Mouse (Mus musculus) layer of hippocampus, adult 18-20 months (tissue): Measurements from ENCODE around the gene Slc9a3r1. TPM values are rescaled to one million over a fixed set of nuclear protein-coding genes. Genes with fewer than 3 reads are reported as not detected.
A peak's percentile ranks its signal among the peaks of the same experiment; 100 is the strongest.

Source experiments
- DNase-seq, 2 experiments: peaks; one replicate each; pipeline ENCODE4 v3.0.0; 2022; ENCODE audit warnings: low spot score in 2 of 2
- total RNA-seq, 2 experiments: library from RNA; stranded (reverse); gene quantifications; 2 replicates each; pipeline ENCODE4 v1.2.3; 2021

The Slc9a3r1 gene
- total RNA-seq, 2 experiments from 2014 or later, result 66.9 to 70.4 TPM

- no peak for DNase-seq
Observed at GRCm38 (mm10) chr11:115223451-115223850, 60.3 kb downstream of the Slc9a3r1 start.

DNA sequence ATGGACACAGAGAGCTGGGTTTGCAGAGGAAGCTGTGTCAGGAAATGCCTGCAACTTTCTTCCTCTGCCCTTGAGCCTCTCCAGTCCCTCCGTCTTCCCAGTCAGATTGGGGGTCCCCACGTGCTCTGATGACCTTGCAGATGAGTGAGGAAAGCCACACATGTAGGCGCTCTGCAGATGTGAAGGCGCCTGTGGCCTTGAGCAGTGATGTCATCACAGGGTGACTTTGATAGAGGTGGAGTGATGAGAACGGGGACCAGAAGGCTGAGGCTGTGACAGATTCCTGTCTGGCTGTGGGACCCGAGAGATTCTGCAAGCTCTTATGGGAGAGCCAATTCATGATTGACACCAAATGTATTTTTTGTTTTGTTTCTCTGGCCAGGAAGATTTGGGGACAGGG lies 60.7 kb downstream of the Slc9a3r1 start:
- DNase-seq, result no peak

- peak in 1 of 2 experiments; percentile 64 for DNase-seq
Observed at GRCm38 (mm10) chr11:115224889-115225288, 61.7 kb downstream of the Slc9a3r1 start.

DNA sequence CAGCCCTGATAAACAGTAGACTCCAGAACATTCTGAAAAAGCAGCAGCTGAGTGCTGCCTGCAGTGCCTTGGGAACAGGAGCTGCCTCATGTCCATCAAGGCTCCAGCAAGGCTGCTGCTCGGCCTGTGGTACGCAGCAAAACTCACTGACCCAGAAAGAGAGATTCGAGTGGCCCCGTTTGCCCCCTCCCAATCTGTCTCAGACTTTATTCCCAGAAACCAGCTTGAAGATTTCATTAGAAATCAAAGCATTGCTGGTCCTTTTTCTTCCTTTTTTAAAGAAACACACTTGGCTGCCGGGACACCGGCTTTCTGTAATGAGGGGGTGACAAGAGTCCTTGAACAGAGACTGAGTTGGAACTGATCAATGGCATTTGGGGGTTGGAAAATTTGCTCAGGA lies 62.2 kb downstream of the Slc9a3r1 start:
- DNase-seq, result peak in 1 of 2 experiments; percentile 43

DNA sequence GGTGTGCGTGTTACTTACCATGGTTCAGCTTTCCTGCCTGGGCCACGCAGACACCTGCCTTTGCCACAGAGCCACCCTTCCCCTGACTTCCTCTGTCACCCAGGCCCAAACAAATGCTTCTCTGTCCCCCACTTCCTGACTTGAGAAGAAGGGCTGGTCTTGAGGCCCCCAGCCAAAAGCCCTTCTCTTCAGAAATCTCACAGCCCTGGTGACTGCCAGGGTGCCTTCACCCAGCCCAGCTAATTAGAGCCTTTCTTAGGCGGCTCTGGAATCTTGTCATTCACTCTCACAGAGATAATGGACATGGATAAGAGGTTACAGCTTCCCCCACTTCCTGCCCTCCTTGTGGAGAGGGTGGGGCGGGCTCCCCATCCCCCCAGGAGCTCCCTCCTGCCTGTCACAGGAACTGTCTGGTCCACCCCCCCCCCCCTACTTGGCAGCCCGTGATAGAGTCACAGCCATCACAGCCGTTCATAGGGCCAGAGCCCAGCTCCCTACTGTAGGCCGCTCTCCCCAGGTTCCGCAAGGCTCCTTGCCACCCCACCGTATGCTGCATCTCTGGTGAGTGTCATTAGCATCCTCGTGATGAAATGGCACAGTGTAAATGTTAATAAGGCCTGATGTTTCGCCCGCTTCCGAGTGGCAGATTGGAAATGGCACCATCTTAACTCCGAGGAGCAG lies 63.8 kb downstream of the Slc9a3r1 start:
- peak in 1 of 2 experiments; percentile 38 for DNase-seq

DNA sequence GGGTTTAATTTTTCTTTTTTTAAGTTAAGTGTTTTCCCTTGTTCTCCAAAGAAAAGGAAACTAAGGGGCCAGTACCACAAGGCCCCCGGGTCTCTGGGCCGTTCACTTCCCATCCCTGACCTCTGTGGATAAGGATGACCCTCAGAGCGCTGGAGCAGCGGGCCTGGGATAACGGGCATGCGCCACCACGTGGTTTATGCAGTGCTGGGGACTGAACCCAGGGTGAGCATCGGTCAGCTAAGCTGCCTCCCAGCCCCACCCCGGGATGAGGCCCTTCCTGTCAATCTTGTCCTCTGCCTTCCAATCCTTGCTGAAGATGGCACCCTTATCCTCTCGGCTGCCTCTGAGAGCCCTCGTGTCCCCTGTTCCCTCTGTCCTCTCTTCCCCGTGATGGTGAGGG lies 64.5 kb downstream of the Slc9a3r1 start:
- no peak for DNase-seq

GRCm38 (mm10) chr11:115228430-115228829 lies 65.3 kb downstream of the Slc9a3r1 start:
- no peak for DNase-seq

- no peak for DNase-seq
Observed at GRCm38 (mm10) chr11:115229021-115229930, 66.1 kb downstream of the Slc9a3r1 start.

Other genes starting within 250 kb of the Slc9a3r1 start
- gene Cd300lb, start 229.0 kb upstream of the Slc9a3r1 start, total RNA-seq, result not detected
- gene Cd300c, start 194.2 kb upstream of the Slc9a3r1 start, total RNA-seq, result not detected
- not detected for gene Cd300ld, start 173.4 kb upstream of the Slc9a3r1 start, total RNA-seq
- 1 to 10 TPM; 3.9 to 4.1 TPM for gene Cd300c2, start 161.5 kb upstream of the Slc9a3r1 start, total RNA-seq
- not detected for gene Cd300ld2, start 147.1 kb upstream of the Slc9a3r1 start, total RNA-seq
- gene Cd300ld4, start 136.3 kb upstream of the Slc9a3r1 start, total RNA-seq, result 1 to 10 TPM in 1 of 2 experiments, under 1 TPM in 1; 0.53 to 1.1 TPM
- gene Cd300ld5, start 125.6 kb upstream of the Slc9a3r1 start, total RNA-seq, result 1 to 10 TPM in 1 of 2 experiments, not detected in 1; 1.0 TPM
- gene Cd300ld3, start 114.9 kb upstream of the Slc9a3r1 start, total RNA-seq, result 1 to 10 TPM in 1 of 2 experiments, not detected in 1; 1.8 TPM
- not detected for gene Cd300e, start 101.2 kb upstream of the Slc9a3r1 start, total RNA-seq
- gene Rab37, start 71.9 kb upstream of the Slc9a3r1 start, total RNA-seq, result 1 to 10 TPM; 3.7 to 4.2 TPM
- under 1 TPM; 0.45 to 0.51 TPM for gene Cd300lf, start 29.3 kb upstream of the Slc9a3r1 start, total RNA-seq
- gene Tmem104, start 24.1 kb downstream of the Slc9a3r1 start, total RNA-seq, result 10 to 100 TPM; 16.7 to 17.7 TPM
- gene Nat9, start 24.5 kb downstream of the Slc9a3r1 start, total RNA-seq, result 10 to 100 TPM; 24.2 to 26.0 TPM
- gene Grin2c, start 103.9 kb downstream of the Slc9a3r1 start, total RNA-seq, result 10 to 100 TPM; 43.3 to 44.8 TPM
- 10 to 100 TPM; 19.0 to 19.9 TPM for gene Fdxr, start 113.7 kb downstream of the Slc9a3r1 start, total RNA-seq
- 10 to 100 TPM; 16.7 to 17.3 TPM for gene Fads6, start 134.3 kb downstream of the Slc9a3r1 start, total RNA-seq
- gene Otop2, start 143.8 kb downstream of the Slc9a3r1 start, total RNA-seq, result 1 to 10 TPM in 1 of 2 experiments, under 1 TPM in 1; 0.20 to 1.0 TPM
- gene Ush1g, start 158.7 kb downstream of the Slc9a3r1 start, total RNA-seq, result under 1 TPM; 0.66 to 0.79 TPM
- under 1 TPM in 1 of 2 experiments, not detected in 1; 0.22 TPM for gene Otop3, start 171.4 kb downstream of the Slc9a3r1 start, total RNA-seq
- gene Hid1, start 204.4 kb downstream of the Slc9a3r1 start, total RNA-seq, result 100 to 1,000 TPM; 110 to 115 TPM
- 10 to 100 TPM; 29.7 to 30.6 TPM for gene Cdr2l, start 218.6 kb downstream of the Slc9a3r1 start, total RNA-seq
- gene Mrpl58, start 240.4 kb downstream of the Slc9a3r1 start, total RNA-seq, result 100 to 1,000 TPM in 1 of 2 experiments, 10 to 100 TPM in 1; 97.7 to 102 TPM